Comparison of ENCODE assay signal across 10 mouse cellular contexts in the genomic region with DNA sequence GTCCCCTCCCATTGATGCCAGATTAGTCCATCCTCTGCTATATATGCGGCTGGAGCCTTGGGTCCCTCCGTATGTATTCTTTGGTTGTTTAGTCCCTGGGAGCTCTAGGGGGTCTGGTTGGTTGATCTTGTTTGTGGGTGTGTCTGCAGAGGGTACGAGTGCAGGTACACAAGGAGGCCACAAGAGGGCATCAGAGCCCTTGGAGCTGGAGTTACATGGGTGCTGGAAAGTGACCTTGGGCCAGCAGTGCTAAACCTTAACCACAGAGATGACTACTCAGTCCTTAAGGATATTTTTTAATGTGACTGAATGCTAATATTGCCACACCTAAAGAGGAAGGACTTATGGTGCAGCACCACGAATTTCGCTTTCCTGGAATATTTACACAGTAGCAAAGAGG. TPM values are rescaled to one million over a fixed set of nuclear protein-coding genes. Genes with fewer than 3 reads are reported as not detected.
A peak's percentile ranks its signal among the peaks of the same experiment; 100 is the strongest.
DNase-seq lines count a peak whose midpoint lies in the region; ATAC-seq and TF ChIP-seq lines count a peak whose summit lies in the region.
"Had no signal": no experiment of that assay in that cellular context is flagged by ENCODE, and none has a peak within 500 bp of the region (broad histone marks: within the 10 kb centered on the region; RNA-seq: fewer than 3 reads in every experiment).

No protein-coding gene starts in this region.

- TF ChIP-seq POLR2A in MEL (IDR thresholded peaks at IDR 0.05; ENCODE audit: control insufficient read depth in 1 of 2, insufficient read depth in 1 of 2, low read depth in 1 of 2, low read length in 2 of 2, poor library complexity in 1 of 2) = no peak

- peak; percentile 48; the same call in 1 of the 2 replicates for ATAC-seq in monocyte, adult 5-6 weeks (replicated peaks; ENCODE audit: insufficient number of reproducible peaks, low FRiP score, low TSS enrichment, poor library complexity, severe bottlenecking)
- no peak for ATAC-seq in frontal cortex, adult (ENCODE audit: low TSS enrichment)

- TF ChIP-seq EP300 in MEL (IDR thresholded peaks at IDR 0.05; ENCODE audit: low read depth in 1 of 2, low read length in 2 of 2) = no peak

- no peaks in the 10 kb centered on the region for H3K79me2 ChIP-seq in MEL (ENCODE audit: control insufficient read depth, insufficient read depth, low read length, poor library complexity)

- TF ChIP-seq RAD21 in MEL (IDR thresholded peaks at IDR 0.05; ENCODE audit: low read depth, low read length) = peak; percentile 94

- DNase-seq in left cerebral cortex, adult 2 months (ENCODE audit: extremely low spot score in 1 of 2, low spot score in 2 of 2) = no peak
- DNase-seq in left cerebral cortex, postnatal 25 days (ENCODE audit: low spot score in 2 of 2) = no peak
- peak; percentile 76 for DNase-seq in MEL (ENCODE audit: low read depth, low spot score)
- DNase-seq in embryo, embryonic 10.5 days (ENCODE audit: low spot score) = peak; percentile 51
- no peak for DNase-seq in urinary bladder, adult 18-20 months (ENCODE audit: low spot score in 2 of 2)
- DNase-seq in cerebellum, postnatal 25 days = no peak
- DNase-seq: cerebellum, adult 18-20 months had no signal

- no peaks in the 10 kb centered on the region for H3K36me3 ChIP-seq in MEL (ENCODE audit: control insufficient read depth in 1 of 2, insufficient read depth in 2 of 2, low read length in 2 of 2)

- H3K4me3 ChIP-seq in left cerebral cortex, adult 2 months = no peak overlapping the region
- no peak overlapping the region for H3K4me3 ChIP-seq in MEL (ENCODE audit: control insufficient read depth in 1 of 2, insufficient read depth in 1 of 2, low read depth in 2 of 2, low read length in 2 of 2)
- H3K4me3 ChIP-seq: limb, embryonic 13.5 days had no signal

- H3K27ac ChIP-seq in left cerebral cortex, adult 2 months = no peak overlapping the region
- no peak overlapping the region for H3K27ac ChIP-seq in MEL (ENCODE audit: control insufficient read depth, low read depth, low read length)
- H3K27ac ChIP-seq: limb, embryonic 13.5 days had no signal

- peaks cover 0 to 4% of the 10 kb centered on the region in 2 experiments; a peak in 2 of 4 replicates for H3K27me3 ChIP-seq in MEL (ENCODE audit: control insufficient read depth in 1 of 2, insufficient read depth in 2 of 2, low read length in 2 of 2)
- H3K27me3 ChIP-seq: limb, embryonic 13.5 days had no signal

- intact Hi-C loops in left cerebral cortex, adult 2 months (cut with DNase I) = loop anchor here (2.0 to 10.0 kb wide), 2 partner anchors 56 to 184 kb away; no protein-coding TSS in a partner anchor
- intact Hi-C loops in left cerebral cortex, postnatal 25 days (cut with DNase I) = no loop called here

- H3K9ac ChIP-seq in MEL (ENCODE audit: control insufficient read depth, low read depth, low read length, poor library complexity, severe bottlenecking) = no peak overlapping the region
- H3K9ac ChIP-seq: limb, embryonic 13.5 days had no signal

- peak; percentile 59 for TF ChIP-seq CTCF in left cerebral cortex, adult 2 months (IDR thresholded peaks at IDR 0.05)
- TF ChIP-seq CTCF in MEL (IDR thresholded peaks at IDR 0.05 in 2 of 3, conservative IDR thresholded peaks at IDR 0.05 in 1 of 3; ENCODE audit: control insufficient read depth in 1 of 3, insufficient read depth in 1 of 3, low read depth in 2 of 3, low read length in 3 of 3, poor library complexity in 1 of 3, severe bottlenecking in 1 of 3) = peak; percentile 90 to 97 (median 94)

- no peaks in the 10 kb centered on the region for H3K9me3 ChIP-seq in MEL (replicated peaks; ENCODE audit: insufficient read depth, low read length)
- H3K9me3 ChIP-seq: limb, embryonic 13.5 days had no signal

- no peaks in the 10 kb centered on the region for H3K4me1 ChIP-seq in MEL (ENCODE audit: control insufficient read depth in 1 of 2, insufficient read depth in 2 of 2, low read length in 2 of 2)
- H3K4me1 ChIP-seq: limb, embryonic 13.5 days had no signal

TF ChIP-seq in MEL, 35 proteins besides CTCF, POLR2A, EP300 and RAD21:
- TF ChIP-seq NRF1 (IDR thresholded peaks at IDR 0.05; ENCODE audit: insufficient read depth, low read depth, low read length, poor library complexity, severe bottlenecking) (no peak), ZC3H11A (IDR thresholded peaks at IDR 0.05; ENCODE audit: low read depth, low read length) (peak; percentile 84), TCF12 (IDR thresholded peaks at IDR 0.05; ENCODE audit: low read depth, low read length) (no peak), TAL1 (IDR thresholded peaks at IDR 0.05; ENCODE audit: low read length) (no peak), SMC3 (IDR thresholded peaks at IDR 0.05; ENCODE audit: low read depth, low read length) (peak; percentile 88), BHLHE40 (IDR thresholded peaks at IDR 0.05; ENCODE audit: borderline replicate concordance, low read depth, low read length) (0 out of 2 replicates have a peak, but pooled peaks have one; percentile 9), POLR2AphosphoS5 (IDR thresholded peaks at IDR 0.05; ENCODE audit: borderline replicate concordance, low read depth, low read length) (no peak), USF1 (IDR thresholded peaks at IDR 0.05; ENCODE audit: low read depth, low read length) (no peak), ZNF384 (IDR thresholded peaks at IDR 0.05; ENCODE audit: low read depth, low read length) (no peak), SIN3A (IDR thresholded peaks at IDR 0.05; ENCODE audit: low read length) (peak; percentile 32; the same call in 1 of the 2 replicates)

RNA-seq across cellular contexts. Expression of a gene that starts 47.8 kb away (rescaled TPM):
- under 1 TPM in 1 of 2 experiments, not detected in 1; 0.25 TPM for total RNA-seq in left cerebral cortex, adult 2 months (2021)
- under 1 TPM in 1 of 2 experiments, not detected in 1; 0.62 TPM for total RNA-seq in left cerebral cortex, postnatal 25 days (2021)
- total RNA-seq in MEL (2012; rRNA removed) = 8.4 and 10.4 TPM in 2 replicates
- 1 to 10 TPM in 1 of 2 experiments, not detected in 1; 9.5 TPM for polyA plus RNA-seq in MEL (2012; ENCODE audit: insufficient read depth in 1 of 2, insufficient read length in 2 of 2, low read depth in 1 of 2, low replicate concordance in 2 of 2, missing spikeins in 1 of 2)
- 11.7 to 33.0 TPM (median 18.9 TPM) in 3 replicates for total RNA-seq in monocyte, adult 5-6 weeks (2017)

Comparison
In these comparisons a context has a peak if more than half of its experiments do, and no peak if none do; other contexts are left out.
1. DNase-seq: peak in MEL (single experiment) and embryo, embryonic 10.5 days (single experiment); none in left cerebral cortex, adult 2 months (0 of 2), left cerebral cortex, postnatal 25 days (0 of 2), urinary bladder, adult 18-20 months (0 of 2) and cerebellum, postnatal 25 days (0 of 2).